Mouse (Mus musculus): ENCODE results near the gene Myo1e.
"Not testable (repeated sequence)": the region's sequence is repeated elsewhere in the genome, so short reads cannot be mapped to it uniquely, and the experiment has no call there.

Myo1e gene

GRCm38 (mm10) chr9:70249881-70250681, 42.9 kb downstream of the Myo1e start:
- no peak for DNase-seq (ENCODE audit: low spot score in 2 of 2)

- no peak for DNase-seq (ENCODE audit: low spot score in 2 of 2)
These were observed 44.4 kb downstream of the Myo1e start for GRCm38 (mm10) chr9:70251441-70251985.

- DNase-seq (ENCODE audit: low spot score in 2 of 2), result no peak
These were observed 45.9 kb downstream of the Myo1e start for GRCm38 (mm10) chr9:70253016-70253415.

- DNase-seq (ENCODE audit: low spot score in 2 of 2), result no peak
These were observed 47.9 kb downstream of the Myo1e start for GRCm38 (mm10) chr9:70255005-70255404.

DNA sequence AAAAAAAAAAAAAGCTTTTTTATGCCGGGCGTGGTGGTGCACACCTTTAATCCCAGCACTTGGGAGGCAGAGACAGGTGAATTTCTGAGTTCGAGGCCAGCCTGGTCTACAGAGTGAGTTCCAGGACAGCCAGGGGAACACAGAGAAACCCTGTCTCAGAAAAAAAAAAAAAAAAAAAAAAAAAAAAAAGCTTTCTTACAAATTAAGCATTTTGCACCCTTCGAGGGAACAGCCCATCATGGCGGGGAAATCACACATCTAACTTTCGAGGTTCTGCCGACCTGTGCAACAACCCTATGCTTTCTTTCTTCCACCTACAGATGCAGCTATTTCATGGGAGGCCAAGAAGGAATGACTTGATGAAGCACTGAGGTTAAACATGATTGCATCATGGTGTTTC, 48.9 kb downstream of the Myo1e start:
- not testable (repeated sequence) for DNase-seq (ENCODE audit: low spot score in 2 of 2)

DNA sequence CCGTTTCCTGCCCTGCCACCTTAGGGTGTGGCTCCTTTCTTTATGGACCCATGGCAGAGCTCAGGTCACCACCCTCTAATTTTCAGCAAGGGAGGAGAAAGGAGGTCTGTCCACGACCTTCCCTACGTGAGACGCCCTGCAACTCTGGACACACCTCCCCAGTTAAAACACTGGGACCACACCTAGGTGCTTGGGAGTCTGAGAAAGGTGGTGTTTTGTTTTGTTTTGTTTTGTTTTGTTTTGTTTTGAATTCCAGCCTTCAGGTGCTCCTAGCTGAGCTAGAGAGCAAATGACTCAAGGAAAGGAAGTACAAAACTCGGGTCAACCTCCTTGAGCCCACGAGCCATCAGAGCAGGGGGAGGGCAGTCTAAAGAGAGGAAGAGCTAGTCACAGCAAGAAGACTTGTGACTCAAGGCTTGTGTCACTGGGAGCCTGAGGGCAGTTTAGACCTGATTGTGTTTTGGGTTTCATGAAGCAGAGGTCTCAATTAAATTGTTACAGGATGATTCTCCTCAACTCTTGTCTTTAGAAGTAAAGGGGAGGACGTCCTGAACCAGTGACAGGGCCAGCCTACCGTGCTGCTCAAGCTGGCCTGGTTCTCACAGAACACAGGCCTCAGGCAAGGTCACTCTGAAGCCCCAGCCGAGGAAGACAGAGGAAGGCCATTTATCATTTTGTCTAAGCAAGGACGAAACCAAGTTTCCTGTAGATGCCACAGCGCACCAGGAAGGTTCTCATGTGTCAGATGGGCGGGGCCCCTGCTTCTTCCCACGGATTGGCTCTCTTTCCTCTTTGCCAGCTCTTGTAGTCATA, 50.3 kb downstream of the Myo1e start:
- no peak for DNase-seq (ENCODE audit: low spot score in 2 of 2)

GRCm38 (mm10) chr9:70260324-70260841, 53.2 kb downstream of the Myo1e start:
- DNase-seq (ENCODE audit: low spot score in 2 of 2), result no peak

GRCm38 (mm10) chr9:70261646-70262045, 54.5 kb downstream of the Myo1e start:
- no peak for DNase-seq (ENCODE audit: low spot score in 2 of 2)

GRCm38 (mm10) chr9:70263134-70263533, 56.0 kb downstream of the Myo1e start:
- no peak for DNase-seq (ENCODE audit: low spot score in 2 of 2)

DNA sequence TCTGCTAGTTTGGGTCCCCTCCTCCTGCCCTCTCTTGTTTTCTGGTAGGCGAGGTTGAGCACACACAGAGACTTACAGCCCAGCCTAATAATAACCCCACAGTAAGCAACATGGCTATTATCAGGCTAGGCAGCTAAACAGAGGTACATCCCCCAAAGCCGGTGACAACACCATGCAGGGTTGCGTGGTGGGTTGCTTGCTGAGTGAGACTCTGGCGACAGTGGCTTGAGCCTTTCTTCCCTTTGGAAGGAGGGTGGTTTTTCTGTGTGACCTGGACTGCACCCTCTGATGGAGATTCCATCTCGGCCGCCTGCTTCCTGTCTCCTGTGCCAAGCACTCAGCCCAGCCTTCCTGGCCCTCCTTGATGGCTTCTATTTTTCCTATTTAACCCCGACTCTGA, 56.6 kb downstream of the Myo1e start:
- DNase-seq (ENCODE audit: low spot score in 2 of 2), result no peak

DNA sequence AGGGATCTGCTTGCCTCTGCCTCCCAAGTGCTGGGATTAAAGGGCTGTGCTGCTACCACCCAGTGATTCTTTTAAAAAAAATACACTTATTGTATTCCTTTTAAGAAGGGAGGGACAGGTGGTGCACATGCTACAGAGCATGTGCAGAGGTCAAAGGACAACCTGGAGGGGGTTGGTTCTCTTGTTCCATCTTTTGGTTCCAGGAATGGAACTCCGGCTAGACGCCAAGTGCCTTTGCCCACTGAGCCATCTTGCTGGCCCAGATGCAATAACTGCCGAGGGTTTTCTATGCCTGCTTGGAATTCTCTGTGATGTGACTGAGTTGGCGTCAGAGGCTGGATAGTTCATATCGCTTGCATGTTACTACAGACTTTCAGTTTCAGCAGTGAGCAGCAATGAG, 58.4 kb downstream of the Myo1e start:
- DNase-seq (ENCODE audit: low spot score in 2 of 2), result no peak

DNA sequence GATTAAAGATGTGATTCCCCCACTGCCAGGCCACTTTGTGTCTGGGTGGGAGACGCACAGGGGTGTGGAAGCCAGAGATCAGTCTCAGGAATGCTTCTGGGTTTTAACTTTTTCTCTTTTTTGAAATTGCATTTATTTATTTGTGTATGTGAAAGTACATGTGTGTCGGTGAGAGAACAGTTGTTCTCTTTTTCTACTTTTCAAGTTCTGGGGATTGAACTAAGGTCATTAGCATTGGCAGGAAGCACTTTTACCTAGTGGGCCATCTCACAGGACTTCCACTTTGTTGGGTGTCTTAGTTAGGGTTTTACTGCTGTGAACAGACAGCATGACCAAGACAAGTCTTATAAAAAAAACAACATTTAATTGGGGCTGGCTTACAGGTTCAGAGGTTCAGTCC, 59.0 kb downstream of the Myo1e start:
- no peak for DNase-seq (ENCODE audit: low spot score in 2 of 2)

GRCm38 (mm10) chr9:70267108-70267507, 60.0 kb downstream of the Myo1e start:
- no peak for DNase-seq (ENCODE audit: low spot score in 2 of 2)

DNA sequence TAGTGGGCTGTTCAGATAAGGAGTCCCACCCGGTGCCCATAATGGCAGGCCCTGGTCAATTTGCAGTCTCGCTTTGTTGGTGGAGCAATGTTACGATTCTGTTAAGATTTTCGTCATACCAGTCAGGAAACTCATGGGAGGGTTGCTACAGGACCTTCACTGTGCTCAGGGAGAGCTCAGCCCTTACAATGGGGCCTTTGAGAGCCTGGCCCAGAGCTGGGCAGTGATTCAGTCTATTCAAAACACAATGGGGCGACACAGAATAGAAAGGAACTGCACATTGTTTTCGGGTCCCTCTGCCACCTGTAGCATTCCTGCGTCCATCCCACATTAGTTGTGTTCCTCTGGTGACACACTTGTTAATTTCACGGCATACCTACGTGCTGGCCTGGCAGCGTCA, 62.2 kb downstream of the Myo1e start:
- no peak for DNase-seq (ENCODE audit: low spot score in 2 of 2)

DNA sequence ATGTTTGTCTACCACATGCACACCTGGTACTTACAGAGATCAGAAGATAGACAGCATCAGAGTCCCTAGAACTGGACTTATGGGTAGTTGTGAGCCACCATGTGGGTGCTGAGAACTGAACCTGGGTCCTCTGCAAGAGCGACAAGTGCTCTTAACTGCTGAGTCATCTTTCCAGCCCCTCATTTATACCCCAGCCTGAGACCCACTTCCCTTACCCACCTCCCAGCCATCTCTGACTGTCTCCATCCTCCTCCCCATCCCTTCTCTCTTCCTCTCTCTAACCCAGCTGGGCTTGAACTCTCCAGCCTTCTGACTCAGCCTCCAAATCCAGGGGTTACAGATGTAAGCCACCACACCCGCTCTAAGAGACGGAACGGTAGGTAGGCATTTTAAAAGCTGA, 63.3 kb downstream of the Myo1e start:
- DNase-seq (ENCODE audit: low spot score in 2 of 2), result no peak

DNA sequence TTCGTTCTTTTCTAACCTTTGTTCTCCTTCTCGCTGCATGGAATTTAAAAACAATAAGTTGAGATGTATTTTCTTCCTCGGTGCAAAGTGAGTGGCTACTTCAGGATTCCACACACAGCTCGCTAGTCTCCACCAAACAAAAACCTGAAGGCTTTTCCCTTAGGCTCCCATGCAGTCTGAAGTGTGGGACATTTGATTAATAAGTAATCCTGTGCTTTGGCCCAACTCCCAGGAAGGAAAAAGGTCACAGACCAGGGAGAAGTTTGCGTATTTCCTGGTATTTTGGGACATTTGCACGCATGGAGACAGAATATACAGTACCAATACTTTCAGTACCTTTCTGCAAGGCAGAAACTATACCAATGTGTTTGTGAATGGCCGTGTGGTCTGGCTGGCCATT, 64.0 kb downstream of the Myo1e start:
- DNase-seq (ENCODE audit: low spot score in 2 of 2), result no peak

DNA sequence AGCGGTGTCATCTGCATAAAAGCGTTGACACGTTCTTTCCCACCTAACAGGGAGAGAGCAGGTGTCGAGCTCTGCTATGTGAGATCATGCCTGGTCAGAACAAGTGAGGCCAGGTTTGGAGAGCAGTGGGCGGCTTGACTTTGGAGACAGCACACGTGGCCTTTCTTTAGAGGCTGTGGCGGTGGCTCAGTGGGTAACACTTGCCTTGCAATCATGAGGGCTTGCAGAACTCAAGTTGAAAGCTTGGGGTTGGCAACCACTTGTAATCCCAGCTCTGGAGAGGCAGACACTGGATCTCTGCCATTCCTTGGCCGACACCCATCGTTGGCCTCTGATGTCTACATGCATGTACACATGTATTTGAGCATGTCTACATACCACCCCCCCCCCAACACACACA, 64.5 kb downstream of the Myo1e start:
- DNase-seq (ENCODE audit: low spot score in 2 of 2), result no peak

- no peak for DNase-seq (ENCODE audit: low spot score in 2 of 2)
These were observed 66.9 kb downstream of the Myo1e start for GRCm38 (mm10) chr9:70274071-70274470.

DNA sequence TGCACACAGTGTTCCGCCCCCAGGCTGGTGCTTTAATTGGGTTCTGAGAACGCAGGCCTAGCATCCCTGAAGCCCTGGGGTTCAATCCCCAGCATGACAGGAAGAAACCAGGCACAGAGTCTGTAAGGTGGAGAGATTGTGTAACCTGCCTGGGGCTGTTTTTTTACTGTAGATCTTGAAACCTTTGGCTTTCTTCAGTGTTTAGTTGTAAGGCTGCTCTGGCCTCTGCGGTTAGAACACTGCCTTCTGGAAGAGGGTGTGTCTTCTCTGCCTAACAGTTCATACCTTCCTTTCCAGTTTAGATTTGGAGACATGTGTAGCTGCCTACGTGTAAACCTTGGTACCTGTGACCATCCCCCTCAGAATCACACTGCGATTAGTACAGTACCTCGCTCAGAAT, 67.3 kb downstream of the Myo1e start:
- DNase-seq (ENCODE audit: low spot score in 2 of 2), result no peak

GRCm38 (mm10) chr9:70274887-70275555, 67.9 kb downstream of the Myo1e start:
- no peak for DNase-seq (ENCODE audit: low spot score in 2 of 2)

GRCm38 (mm10) chr9:70277076-70277475, 69.9 kb downstream of the Myo1e start:
- DNase-seq (ENCODE audit: low spot score in 2 of 2), result no peak

- no peak for DNase-seq (ENCODE audit: low spot score in 2 of 2)
These were observed 70.4 kb downstream of the Myo1e start for GRCm38 (mm10) chr9:70277529-70277982.

All from spleen, postnatal 4 days (tissue).